In the genomic region with DNA sequence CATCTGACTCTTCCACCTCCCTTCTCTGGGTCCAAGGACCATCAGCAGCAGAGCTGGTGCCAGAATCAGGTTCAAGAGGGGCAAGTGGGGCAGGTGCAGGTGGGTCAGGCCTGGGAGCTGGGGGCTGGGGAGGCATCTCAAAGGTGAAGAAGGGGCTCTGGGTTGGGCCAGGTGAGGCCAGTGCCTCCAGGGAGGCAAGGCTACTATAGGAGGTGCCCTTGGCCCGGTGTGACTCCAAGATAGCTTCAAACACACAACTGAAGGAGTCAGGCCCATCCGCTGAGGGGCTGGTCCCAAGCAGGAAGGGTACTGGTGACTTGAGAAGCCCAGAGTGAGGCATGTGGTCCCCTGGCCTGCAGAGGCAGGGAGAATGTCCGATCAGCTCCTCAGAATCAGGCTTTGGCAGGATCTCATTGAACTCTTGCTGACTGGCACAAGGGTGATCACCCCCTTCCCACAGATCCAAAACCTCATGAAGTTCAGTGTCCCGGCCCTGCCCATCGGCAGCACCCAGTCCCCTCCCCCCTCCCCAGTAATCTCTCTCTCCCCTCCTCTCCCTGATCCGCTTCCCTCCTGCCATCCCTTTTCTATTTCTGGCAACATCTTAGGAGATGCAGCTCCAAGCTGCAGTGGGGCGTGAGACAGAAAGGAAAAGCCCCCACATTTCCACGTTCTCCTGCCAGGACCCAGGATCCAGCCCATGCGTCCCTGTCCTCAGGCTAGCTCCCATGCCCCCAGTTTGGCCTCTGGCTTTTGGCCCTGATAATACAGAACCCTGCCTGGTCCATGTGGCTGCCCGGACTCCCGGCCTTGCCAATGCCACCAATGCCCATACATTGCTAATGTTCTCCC, we compare ENCODE assay signal across 11 mouse cellular contexts. TPM values are rescaled to one million over a fixed set of nuclear protein-coding genes. Genes with fewer than 3 reads are reported as not detected.
DNase-seq lines count a peak whose midpoint lies in the region; ATAC-seq and TF ChIP-seq lines count a peak whose summit lies in the region.
"Had no signal": no experiment of that assay in that cellular context is flagged by ENCODE, and none has a peak within 500 bp of the region (broad histone marks: within the 10 kb centered on the region; RNA-seq: fewer than 3 reads in every experiment).

No protein-coding gene starts in this region.

- H3K36me3 ChIP-seq in forebrain, embryonic 16.5 days (ENCODE audit: control insufficient read depth, insufficient read depth) = no peaks in the 10 kb centered on the region
- H3K36me3 ChIP-seq in midbrain, embryonic 16.5 days (ENCODE audit: control insufficient read depth, insufficient read depth, low read length) = no peaks in the 10 kb centered on the region
- no peaks in the 10 kb centered on the region for H3K36me3 ChIP-seq in lung, postnatal 0 days (ENCODE audit: insufficient read depth, low read length)
- H3K36me3 ChIP-seq: stomach, embryonic 15.5 days had no signal

- peak overlapping the region; percentile 95 for H3K27ac ChIP-seq in layer of hippocampus, adult 2 months
- peak overlapping the region; percentile 30; the same call in 1 of the 2 replicates for H3K27ac ChIP-seq in forebrain, embryonic 16.5 days (ENCODE audit: low read length)
- peak overlapping the region; percentile 74 for H3K27ac ChIP-seq in midbrain, embryonic 16.5 days (ENCODE audit: low read length)
- H3K27ac ChIP-seq in lung, postnatal 0 days (ENCODE audit: low read length) = no peak overlapping the region

- peak in 1 of 2 experiments; percentile 9 for DNase-seq in layer of hippocampus, adult 2 months (ENCODE audit: low spot score in 2 of 2)
- no peak for DNase-seq in layer of hippocampus, adult 8-10 months (ENCODE audit: low spot score in 2 of 2)
- peak; percentile 48 to 50 for DNase-seq in cerebellum, postnatal 10 days
- no peak for DNase-seq in lung, adult 18-20 months
- no peak for DNase-seq in lung, postnatal 0 days (ENCODE audit: low spot score)
- DNase-seq: kidney, postnatal 36 days had no signal

- H3K4me3 ChIP-seq in layer of hippocampus, adult 2 months = peak overlapping the region; percentile 24; the same call in 1 of the 2 replicates
- H3K4me3 ChIP-seq in forebrain, embryonic 16.5 days (replicated peaks; ENCODE audit: low read length) = no peak overlapping the region
- no peak overlapping the region for H3K4me3 ChIP-seq in midbrain, embryonic 16.5 days (ENCODE audit: low read depth, low read length)
- no peak overlapping the region for H3K4me3 ChIP-seq in lung, postnatal 0 days (ENCODE audit: low read depth, low read length)
- H3K4me3 ChIP-seq: stomach, embryonic 15.5 days had no signal

- peak overlapping the region; percentile 11; the same call in 1 of the 2 replicates for H3K9ac ChIP-seq in forebrain, embryonic 16.5 days (replicated peaks; ENCODE audit: low read depth, low read length)
- peak overlapping the region; percentile 43 for H3K9ac ChIP-seq in midbrain, embryonic 16.5 days (ENCODE audit: low read depth, low read length)
- H3K9ac ChIP-seq in lung, postnatal 0 days (replicated peaks; ENCODE audit: low read depth) = no peak overlapping the region
- H3K9ac ChIP-seq: stomach, embryonic 15.5 days had no signal

- WGBS in forebrain, embryonic 16.5 days = 52% methylated on average over 11 of the region's 11 CpGs
- 56% methylated on average over 11 of the region's 11 CpGs for WGBS in midbrain, embryonic 16.5 days
- WGBS in lung, postnatal 0 days = 54% methylated on average over 10 of the region's 11 CpGs

- TF ChIP-seq EP300 in lung, postnatal 0 days (IDR thresholded peaks at IDR 0.05) = no peak

- peaks cover 78% of the 10 kb centered on the region for H3K4me1 ChIP-seq in forebrain, embryonic 16.5 days (replicated peaks; ENCODE audit: control insufficient read depth, insufficient read depth, low read length)
- peaks cover 76% of the 10 kb centered on the region for H3K4me1 ChIP-seq in midbrain, embryonic 16.5 days (ENCODE audit: control insufficient read depth, insufficient read depth, low read length)
- H3K4me1 ChIP-seq in lung, postnatal 0 days (ENCODE audit: insufficient read depth, low read depth, low read length) = peaks cover 14% of the 10 kb centered on the region

- H3K9me3 ChIP-seq in forebrain, embryonic 16.5 days (ENCODE audit: control insufficient read depth, low read length) = no peaks in the 10 kb centered on the region
- no peaks in the 10 kb centered on the region for H3K9me3 ChIP-seq in midbrain, embryonic 16.5 days (replicated peaks; ENCODE audit: control insufficient read depth, low read length, poor library complexity, severe bottlenecking)
- H3K9me3 ChIP-seq in lung, postnatal 0 days (ENCODE audit: low read length) = no peaks in the 10 kb centered on the region
- H3K9me3 ChIP-seq: stomach, embryonic 15.5 days had no signal

- no peak for ATAC-seq in forebrain, embryonic 16.5 days
- ATAC-seq in midbrain, embryonic 16.5 days = no peak
- ATAC-seq in lung, postnatal 0 days = no peak
- ATAC-seq in CD4-positive, CD25-positive, alpha-beta regulatory T cell, adult 4 months = no peak

- peaks cover 20% of the 10 kb centered on the region for H3K27me3 ChIP-seq in forebrain, embryonic 16.5 days (replicated peaks; ENCODE audit: control insufficient read depth, insufficient read depth, low read length)
- H3K27me3 ChIP-seq in midbrain, embryonic 16.5 days (ENCODE audit: control insufficient read depth, insufficient read depth, low read depth, low read length) = no peaks in the 10 kb centered on the region; the same call in none of the 2 replicates
- peaks cover 64% of the 10 kb centered on the region for H3K27me3 ChIP-seq in lung, postnatal 0 days (replicated peaks; ENCODE audit: insufficient read depth, low read length)

- TF ChIP-seq CTCF in layer of hippocampus, adult 2 months (conservative IDR thresholded peaks at IDR 0.05) = no peak
- TF ChIP-seq CTCF in lung, postnatal 0 days (IDR thresholded peaks at IDR 0.05) = no peak

- H3K4me2 ChIP-seq in forebrain, embryonic 16.5 days (ENCODE audit: low read length) = no peak overlapping the region; the same call in 1 of the 2 replicates
- peak overlapping the region; percentile 46 for H3K4me2 ChIP-seq in midbrain, embryonic 16.5 days (ENCODE audit: low read length)
- no peak overlapping the region for H3K4me2 ChIP-seq in lung, postnatal 0 days (replicated peaks; ENCODE audit: low read depth, low read length)
- H3K4me2 ChIP-seq: stomach, embryonic 15.5 days had no signal

RNA-seq across cellular contexts. Expression of a gene that starts 4.6 kb away (rescaled TPM):
- total RNA-seq in layer of hippocampus, adult 2 months (2021) = 100 to 1,000 TPM; 761 to 778 TPM
- 100 to 1,000 TPM; 602 to 631 (median 613) TPM for total RNA-seq in layer of hippocampus, adult 8-10 months (2022)
- 74.1 and 89.8 TPM in 2 replicates for polyA plus RNA-seq in forebrain, embryonic 16.5 days (2015; fragmentation: Nextera tagmentation; extraction: Ambion mirVana)
- 129 and 146 TPM in 2 replicates for polyA plus RNA-seq in midbrain, embryonic 16.5 days (2015; fragmentation: Nextera tagmentation; extraction: Ambion mirVana)
- polyA plus RNA-seq in lung, postnatal 0 days (2015; fragmentation: Nextera tagmentation; extraction: Ambion mirVana) = 2.7 and 4.9 TPM in 2 replicates
- 1 to 10 TPM; 3.8 to 6.5 TPM for polyA plus RNA-seq in CD4-positive, CD25-positive, alpha-beta regulatory T cell, adult 4 months (2017; shearing (Covaris generic))

RNA-seq across cellular contexts. Expression of a gene that starts 5.6 kb away (rescaled TPM):
- total RNA-seq in layer of hippocampus, adult 2 months (2021) = 10 to 100 TPM; 26.8 to 28.9 TPM
- total RNA-seq in layer of hippocampus, adult 8-10 months (2022) = 10 to 100 TPM; 22.9 to 29.3 (median 25.8) TPM
- polyA plus RNA-seq in forebrain, embryonic 16.5 days (2015; fragmentation: Nextera tagmentation; extraction: Ambion mirVana) = 40.1 and 44.2 TPM in 2 replicates
- polyA plus RNA-seq in midbrain, embryonic 16.5 days (2015; fragmentation: Nextera tagmentation; extraction: Ambion mirVana) = 49.5 and 51.3 TPM in 2 replicates
- 12.9 and 13.0 TPM in 2 replicates for polyA plus RNA-seq in lung, postnatal 0 days (2015; fragmentation: Nextera tagmentation; extraction: Ambion mirVana)
- 1 to 10 TPM; 5.1 TPM for polyA plus RNA-seq in CD4-positive, CD25-positive, alpha-beta regulatory T cell, adult 4 months (2017; shearing (Covaris generic))

RNA-seq across cellular contexts. Expression of a gene that starts 16.1 kb away (rescaled TPM):
- 100 to 1,000 TPM; 171 to 178 TPM for total RNA-seq in layer of hippocampus, adult 2 months (2021)
- total RNA-seq in layer of hippocampus, adult 8-10 months (2022) = 100 to 1,000 TPM; 158 to 175 (median 166) TPM
- 375 and 392 TPM in 2 replicates for polyA plus RNA-seq in forebrain, embryonic 16.5 days (2015; fragmentation: Nextera tagmentation; extraction: Ambion mirVana)
- 313 and 332 TPM in 2 replicates for polyA plus RNA-seq in midbrain, embryonic 16.5 days (2015; fragmentation: Nextera tagmentation; extraction: Ambion mirVana)
- 94.9 and 99.9 TPM in 2 replicates for polyA plus RNA-seq in lung, postnatal 0 days (2015; fragmentation: Nextera tagmentation; extraction: Ambion mirVana)
- 10 to 100 TPM; 56.3 to 62.6 TPM for polyA plus RNA-seq in CD4-positive, CD25-positive, alpha-beta regulatory T cell, adult 4 months (2017; shearing (Covaris generic))

RNA-seq across cellular contexts. Expression of a gene that starts 18.2 kb away (rescaled TPM):
- 1 to 10 TPM; 2.1 to 2.4 TPM for total RNA-seq in layer of hippocampus, adult 2 months (2021)
- total RNA-seq in layer of hippocampus, adult 8-10 months (2022) = 1 to 10 TPM; 2.6 to 4.2 (median 3.3) TPM
- 1.8 and 1.9 TPM in 2 replicates for polyA plus RNA-seq in forebrain, embryonic 16.5 days (2015; fragmentation: Nextera tagmentation; extraction: Ambion mirVana)
- 1.3 and 1.5 TPM in 2 replicates for polyA plus RNA-seq in midbrain, embryonic 16.5 days (2015; fragmentation: Nextera tagmentation; extraction: Ambion mirVana)
- polyA plus RNA-seq in lung, postnatal 0 days (2015; fragmentation: Nextera tagmentation; extraction: Ambion mirVana) = 12.5 and 21.1 TPM in 2 replicates
- 10 to 100 TPM; 17.3 to 18.8 TPM for polyA plus RNA-seq in CD4-positive, CD25-positive, alpha-beta regulatory T cell, adult 4 months (2017; shearing (Covaris generic))

RNA-seq across cellular contexts. Expression of a gene that starts 18.6 kb away (rescaled TPM):
- total RNA-seq in layer of hippocampus, adult 2 months (2021) = 10 to 100 TPM; 30.2 to 30.5 TPM
- 10 to 100 TPM; 28.3 to 30.7 (median 30.3) TPM for total RNA-seq in layer of hippocampus, adult 8-10 months (2022)
- 12.2 and 12.3 TPM in 2 replicates for polyA plus RNA-seq in forebrain, embryonic 16.5 days (2015; fragmentation: Nextera tagmentation; extraction: Ambion mirVana)
- 10.7 and 11.8 TPM in 2 replicates for polyA plus RNA-seq in midbrain, embryonic 16.5 days (2015; fragmentation: Nextera tagmentation; extraction: Ambion mirVana)
- 6.4 and 6.6 TPM in 2 replicates for polyA plus RNA-seq in lung, postnatal 0 days (2015; fragmentation: Nextera tagmentation; extraction: Ambion mirVana)
- 10 to 100 TPM in 1 of 2 experiments, 1 to 10 TPM in 1; 3.8 to 10.5 TPM for polyA plus RNA-seq in CD4-positive, CD25-positive, alpha-beta regulatory T cell, adult 4 months (2017; shearing (Covaris generic))
- total RNA-seq: neutrophil, adult 5-6 weeks had no signal

Comparison
In these comparisons a context has a peak if more than half of its experiments do, and no peak if none do; other contexts are left out.
1. DNase-seq: peak in cerebellum, postnatal 10 days (2 of 2); none in layer of hippocampus, adult 8-10 months (0 of 2), lung, adult 18-20 months (0 of 2) and lung, postnatal 0 days (single experiment).